ENCODE assay signal across 8 mouse cellular contexts in genomic region chr14:31194891-31195513, GRCm38 (mm10). TPM values are rescaled to one million over a fixed set of nuclear protein-coding genes. Genes with fewer than 3 reads are reported as not detected.
DNase-seq lines count a peak whose midpoint lies in the region; ATAC-seq lines count a peak whose summit lies in the region.

No protein-coding gene starts in this region.

- H3K27ac ChIP-seq in midbrain, embryonic 16.5 days (ENCODE audit: low read length) = 0 out of 2 replicates have a peak overlapping the region, but pooled peaks have one; percentile 11
- H3K27ac ChIP-seq in midbrain, embryonic 14.5 days (replicated peaks; ENCODE audit: low read depth, low read length) = no peak overlapping the region
- H3K27ac ChIP-seq in heart, embryonic 13.5 days (replicated peaks) = peak overlapping the region; percentile 92
- 0 out of 2 replicates have a peak overlapping the region, but pooled peaks have one; percentile 36 for H3K27ac ChIP-seq in liver, embryonic 15.5 days (replicated peaks)
- no peak overlapping the region for H3K27ac ChIP-seq in hindbrain, embryonic 11.5 days (ENCODE audit: low read depth, low read length)

- DNase-seq in midbrain, embryonic 14.5 days = no peak
- DNase-seq in cerebellum, adult 9-10 months = peak; percentile 75
- peak; percentile 81 for DNase-seq in skeletal muscle tissue, adult 2 months (ENCODE audit: low read depth, low spot score)
- no peak for DNase-seq in hindbrain, embryonic 11.5 days (ENCODE audit: low spot score)
- DNase-seq in c-Kit-positive CD71-positive TER-119-positive erythroid progenitor cells, embryonic 14.5 days (ENCODE audit: low spot score) = no peak

- no peaks in the 10 kb centered on the region for H3K9me3 ChIP-seq in midbrain, embryonic 16.5 days (replicated peaks; ENCODE audit: control insufficient read depth, low read length, poor library complexity, severe bottlenecking)
- no peaks in the 10 kb centered on the region for H3K9me3 ChIP-seq in midbrain, embryonic 14.5 days (ENCODE audit: control insufficient read depth, low read length)
- H3K9me3 ChIP-seq in heart, embryonic 13.5 days = no peaks in the 10 kb centered on the region
- H3K9me3 ChIP-seq in liver, embryonic 15.5 days (replicated peaks) = no peaks in the 10 kb centered on the region
- no peaks in the 10 kb centered on the region for H3K9me3 ChIP-seq in hindbrain, embryonic 11.5 days (ENCODE audit: control insufficient read depth, low read length)

- 84% methylated on average over 14 of the region's 14 CpGs for WGBS in midbrain, embryonic 16.5 days
- WGBS in midbrain, embryonic 14.5 days = 93% methylated on average over 14 of the region's 14 CpGs
- WGBS in heart, embryonic 13.5 days = 24% methylated on average over 14 of the region's 14 CpGs
- 64% methylated on average over 14 of the region's 14 CpGs for WGBS in liver, embryonic 15.5 days (ENCODE audit: insufficient replicate concordance)
- WGBS in hindbrain, embryonic 11.5 days = 84% methylated on average over 14 of the region's 14 CpGs

- peaks cover 29% of the 10 kb centered on the region for H3K36me3 ChIP-seq in midbrain, embryonic 16.5 days (ENCODE audit: control insufficient read depth, insufficient read depth, low read length)
- peaks cover 79% of the 10 kb centered on the region for H3K36me3 ChIP-seq in midbrain, embryonic 14.5 days (ENCODE audit: control insufficient read depth, insufficient read depth, low read length)
- H3K36me3 ChIP-seq in heart, embryonic 13.5 days = peaks cover 96% of the 10 kb centered on the region
- peaks cover 76% of the 10 kb centered on the region for H3K36me3 ChIP-seq in liver, embryonic 15.5 days (replicated peaks)
- H3K36me3 ChIP-seq in hindbrain, embryonic 11.5 days (ENCODE audit: control insufficient read depth, insufficient read depth, low read length) = peaks cover 25% of the 10 kb centered on the region

- H3K4me3 ChIP-seq in midbrain, embryonic 16.5 days (ENCODE audit: low read depth, low read length) = no peak overlapping the region
- no peak overlapping the region for H3K4me3 ChIP-seq in midbrain, embryonic 14.5 days (replicated peaks; ENCODE audit: low read depth, low read length)
- H3K4me3 ChIP-seq in heart, embryonic 13.5 days = 0 out of 2 replicates have a peak overlapping the region, but pooled peaks have one; percentile 8
- no peak overlapping the region for H3K4me3 ChIP-seq in liver, embryonic 15.5 days (replicated peaks)
- no peak overlapping the region for H3K4me3 ChIP-seq in hindbrain, embryonic 11.5 days (ENCODE audit: low read depth, low read length)

- peaks cover 7% of the 10 kb centered on the region; the same call in 1 of the 2 replicates for H3K4me1 ChIP-seq in midbrain, embryonic 16.5 days (ENCODE audit: control insufficient read depth, insufficient read depth, low read length)
- H3K4me1 ChIP-seq in midbrain, embryonic 14.5 days (ENCODE audit: control insufficient read depth, insufficient read depth, low read length) = peaks cover 10% of the 10 kb centered on the region; the same call in 1 of the 2 replicates
- H3K4me1 ChIP-seq in heart, embryonic 13.5 days = peaks cover 99% of the 10 kb centered on the region
- H3K4me1 ChIP-seq in liver, embryonic 15.5 days (replicated peaks) = peaks cover 35% of the 10 kb centered on the region
- H3K4me1 ChIP-seq in hindbrain, embryonic 11.5 days (replicated peaks; ENCODE audit: control insufficient read depth, insufficient read depth, low read length) = no peaks in the 10 kb centered on the region

- H3K4me2 ChIP-seq in midbrain, embryonic 16.5 days (ENCODE audit: low read length) = no peak overlapping the region
- no peak overlapping the region for H3K4me2 ChIP-seq in midbrain, embryonic 14.5 days (ENCODE audit: low read length)
- H3K4me2 ChIP-seq in heart, embryonic 13.5 days = peak overlapping the region; percentile 50
- H3K4me2 ChIP-seq in liver, embryonic 15.5 days = no peak overlapping the region
- no peak overlapping the region for H3K4me2 ChIP-seq in hindbrain, embryonic 11.5 days (replicated peaks; ENCODE audit: low read depth, low read length)

- no peak for ATAC-seq in midbrain, embryonic 16.5 days
- ATAC-seq in midbrain, embryonic 14.5 days (ENCODE audit: low FRiP score, low TSS enrichment) = no peak
- peak; percentile 39; the same call in 1 of the 2 replicates for ATAC-seq in heart, embryonic 13.5 days (ENCODE audit: extremely low read depth, insufficient number of reproducible peaks, low FRiP score, low TSS enrichment)
- ATAC-seq in liver, embryonic 15.5 days (ENCODE audit: insufficient read depth) = no peak
- ATAC-seq in hindbrain, embryonic 11.5 days (ENCODE audit: low FRiP score) = no peak

- no peak overlapping the region for H3K9ac ChIP-seq in midbrain, embryonic 16.5 days (ENCODE audit: low read depth, low read length)
- H3K9ac ChIP-seq in midbrain, embryonic 14.5 days (replicated peaks; ENCODE audit: low read length) = no peak overlapping the region
- peak overlapping the region; percentile 63 for H3K9ac ChIP-seq in heart, embryonic 13.5 days
- H3K9ac ChIP-seq in liver, embryonic 15.5 days = no peak overlapping the region
- no peak overlapping the region for H3K9ac ChIP-seq in hindbrain, embryonic 11.5 days (ENCODE audit: low read depth, low read length)

- no peaks in the 10 kb centered on the region for H3K27me3 ChIP-seq in midbrain, embryonic 16.5 days (ENCODE audit: control insufficient read depth, insufficient read depth, low read depth, low read length)
- H3K27me3 ChIP-seq in midbrain, embryonic 14.5 days (ENCODE audit: control insufficient read depth, insufficient read depth, low read length) = no peaks in the 10 kb centered on the region
- H3K27me3 ChIP-seq in heart, embryonic 13.5 days (replicated peaks) = no peaks in the 10 kb centered on the region
- no peaks in the 10 kb centered on the region for H3K27me3 ChIP-seq in liver, embryonic 15.5 days
- no peaks in the 10 kb centered on the region for H3K27me3 ChIP-seq in hindbrain, embryonic 11.5 days (ENCODE audit: control insufficient read depth, insufficient read depth, low read length)

RNA-seq across cellular contexts. Expression of gene Tnnc1, which starts 13.1 kb away (rescaled TPM):
- 2.4 and 3.3 TPM in 2 replicates for polyA plus RNA-seq in midbrain, embryonic 16.5 days (2015; fragmentation: Nextera tagmentation; extraction: Ambion mirVana)
- 2.1 and 2.6 TPM in 2 replicates for polyA plus RNA-seq in midbrain, embryonic 14.5 days (2014; fragmentation: Nextera tagmentation; extraction: Ambion mirVana)
- 3,442 and 4,164 TPM in 2 replicates for polyA plus RNA-seq in heart, embryonic 13.5 days (2015; fragmentation: Nextera tagmentation; extraction: Ambion mirVana)
- 66.4 and 66.7 TPM in 2 replicates for polyA plus RNA-seq in liver, embryonic 15.5 days (2015; fragmentation: Nextera tagmentation; extraction: Ambion mirVana)
- polyA plus RNA-seq in hindbrain, embryonic 11.5 days (2014; fragmentation: Nextera tagmentation; extraction: Ambion mirVana) = 8.9 and 17.2 TPM in 2 replicates

RNA-seq across cellular contexts. Expression of gene Nisch, which starts 21.7 kb away (rescaled TPM):
- polyA plus RNA-seq in midbrain, embryonic 16.5 days (2015; fragmentation: Nextera tagmentation; extraction: Ambion mirVana) = 354 and 388 TPM in 2 replicates
- polyA plus RNA-seq in midbrain, embryonic 14.5 days (2014; fragmentation: Nextera tagmentation; extraction: Ambion mirVana) = 280 and 343 TPM in 2 replicates
- polyA plus RNA-seq in heart, embryonic 13.5 days (2015; fragmentation: Nextera tagmentation; extraction: Ambion mirVana) = 340 and 345 TPM in 2 replicates
- 92.3 and 115 TPM in 2 replicates for polyA plus RNA-seq in liver, embryonic 15.5 days (2015; fragmentation: Nextera tagmentation; extraction: Ambion mirVana)
- polyA plus RNA-seq in hindbrain, embryonic 11.5 days (2014; fragmentation: Nextera tagmentation; extraction: Ambion mirVana) = 251 and 305 TPM in 2 replicates

RNA-seq across cellular contexts. Expression of gene Sema3g, which starts 22.7 kb away (rescaled TPM):
- 0.46 and 0.61 TPM in 2 replicates for polyA plus RNA-seq in midbrain, embryonic 16.5 days (2015; fragmentation: Nextera tagmentation; extraction: Ambion mirVana)
- 0.12 and 0.24 TPM in 2 replicates for polyA plus RNA-seq in midbrain, embryonic 14.5 days (2014; fragmentation: Nextera tagmentation; extraction: Ambion mirVana)
- polyA plus RNA-seq in heart, embryonic 13.5 days (2015; fragmentation: Nextera tagmentation; extraction: Ambion mirVana) = 0.51 TPM in 2 replicates
- polyA plus RNA-seq in liver, embryonic 15.5 days (2015; fragmentation: Nextera tagmentation; extraction: Ambion mirVana) = 0.03 and 0.08 TPM in 2 replicates
- 0.42 and 0.51 TPM in 2 replicates for polyA plus RNA-seq in hindbrain, embryonic 11.5 days (2014; fragmentation: Nextera tagmentation; extraction: Ambion mirVana)

RNA-seq across cellular contexts. Expression of gene Stab1, which starts 26.6 kb away (rescaled TPM):
- polyA plus RNA-seq in midbrain, embryonic 16.5 days (2015; fragmentation: Nextera tagmentation; extraction: Ambion mirVana) = 11.2 and 15.4 TPM in 2 replicates
- polyA plus RNA-seq in midbrain, embryonic 14.5 days (2014; fragmentation: Nextera tagmentation; extraction: Ambion mirVana) = 6.6 and 26.6 TPM in 2 replicates
- 43.2 and 49.5 TPM in 2 replicates for polyA plus RNA-seq in heart, embryonic 13.5 days (2015; fragmentation: Nextera tagmentation; extraction: Ambion mirVana)
- polyA plus RNA-seq in liver, embryonic 15.5 days (2015; fragmentation: Nextera tagmentation; extraction: Ambion mirVana) = 22.0 and 27.4 TPM in 2 replicates
- 23.5 and 25.5 TPM in 2 replicates for polyA plus RNA-seq in hindbrain, embryonic 11.5 days (2014; fragmentation: Nextera tagmentation; extraction: Ambion mirVana)

RNA-seq across cellular contexts. Expression of gene Phf7, which starts 56.1 kb away (rescaled TPM):
- 10.2 and 10.8 TPM in 2 replicates for polyA plus RNA-seq in midbrain, embryonic 16.5 days (2015; fragmentation: Nextera tagmentation; extraction: Ambion mirVana)
- polyA plus RNA-seq in midbrain, embryonic 14.5 days (2014; fragmentation: Nextera tagmentation; extraction: Ambion mirVana) = 12.0 and 12.1 TPM in 2 replicates
- polyA plus RNA-seq in heart, embryonic 13.5 days (2015; fragmentation: Nextera tagmentation; extraction: Ambion mirVana) = 7.8 and 8.2 TPM in 2 replicates
- 5.6 and 6.3 TPM in 2 replicates for polyA plus RNA-seq in liver, embryonic 15.5 days (2015; fragmentation: Nextera tagmentation; extraction: Ambion mirVana)
- polyA plus RNA-seq in hindbrain, embryonic 11.5 days (2014; fragmentation: Nextera tagmentation; extraction: Ambion mirVana) = 13.9 and 14.0 TPM in 2 replicates

Comparison
In these comparisons a context has a peak if more than half of its experiments do, and no peak if none do; other contexts are left out.
1. H3K27ac ChIP-seq: peak in midbrain, embryonic 16.5 days (single experiment), heart, embryonic 13.5 days (single experiment) and liver, embryonic 15.5 days (single experiment); none in midbrain, embryonic 14.5 days (single experiment) and hindbrain, embryonic 11.5 days (single experiment).
2. DNase-seq: peak in cerebellum, adult 9-10 months (single experiment) and skeletal muscle tissue, adult 2 months (single experiment); none in midbrain, embryonic 14.5 days (single experiment), hindbrain, embryonic 11.5 days (single experiment) and c-Kit-positive CD71-positive TER-119-positive erythroid progenitor cells, embryonic 14.5 days (single experiment).
3. RNA of gene Tnnc1, which starts 13.1 kb away (polyA plus RNA-seq): 3,442 to 4,164 TPM in heart, embryonic 13.5 days; 66.4 to 66.7 TPM in liver, embryonic 15.5 days, 8.9 to 17.2 TPM in hindbrain, embryonic 11.5 days, 2.1 to 2.6 TPM in midbrain, embryonic 14.5 days and 2.4 to 3.3 TPM in midbrain, embryonic 16.5 days; every median in the first group is over 10 times any median in the second.